Mouse (Mus musculus) MEL (cell line): ENCODE data around the gene Cip2a. TPM values are rescaled to one million over a fixed set of nuclear protein-coding genes. Genes with fewer than 3 reads are reported as not detected.

ENCODE experiments used
- DNase-seq: peaks from one replicate; pipeline ENCODE4 v3.0.0; 2011; ENCODE audit warnings: low read depth, low spot score
- H3K27ac ChIP-seq: 2 replicates; pipeline ENCODE4 v1.5.1; 2012; ENCODE audit warnings: low read depth, mild to moderate bottlenecking, control low read depth, low read length, moderate library complexity; ENCODE audit not compliant: control insufficient read depth
- H3K27me3 ChIP-seq, 2 experiments: fragments of 150-350 bp in 1 of 2; sonication (generic) in 1 of 2; 2 replicates each; pipeline ENCODE4 v1.6.1; 2012; ENCODE audit warnings: low read length in 2 of 2, mild to moderate bottlenecking in 2 of 2, improper control_type of control experiment in 1 of 2, moderate library complexity in 1 of 2; ENCODE audit not compliant: insufficient read depth in 2 of 2, control insufficient read depth in 1 of 2
- H3K36me3 ChIP-seq, 2 experiments: 2 replicates each; pipeline ENCODE4 v1.6.1; 2012 to 2014; ENCODE audit warnings: low read length in 2 of 2, improper control_type of control experiment in 1 of 2, inconsistent platforms in 1 of 2, mild to moderate bottlenecking in 1 of 2; ENCODE audit not compliant: insufficient read depth in 2 of 2, control insufficient read depth in 1 of 2
- H3K4me1 ChIP-seq, 2 experiments: fragments of 150-350 bp in 1 of 2; sonication (generic) in 1 of 2; 2 replicates each; pipeline ENCODE4 v1.6.1; 2012; ENCODE audit warnings: low read length in 2 of 2, improper control_type of control experiment in 1 of 2, mild to moderate bottlenecking in 1 of 2; ENCODE audit not compliant: insufficient read depth in 2 of 2, control insufficient read depth in 1 of 2
- H3K4me3 ChIP-seq, 2 experiments: fragments of 150-350 bp in 1 of 2; sonication (generic) in 1 of 2; 2 replicates each; pipeline ENCODE4 v1.5.1; 2012; ENCODE audit warnings: low read depth in 2 of 2, low read length in 2 of 2, mild to moderate bottlenecking in 2 of 2, moderate library complexity in 2 of 2, control low read depth in 1 of 2, improper control_type of control experiment in 1 of 2; ENCODE audit not compliant: control insufficient read depth in 1 of 2, insufficient read depth in 1 of 2
- H3K79me2 ChIP-seq: 2 replicates; pipeline ENCODE4 v1.6.1; 2012; ENCODE audit warnings: mild to moderate bottlenecking, low read length, moderate library complexity; ENCODE audit not compliant: control insufficient read depth, poor library complexity, insufficient read depth
- H3K9ac ChIP-seq: 2 replicates; pipeline ENCODE4 v1.6.1; 2012; ENCODE audit warnings: low read depth, mild to moderate bottlenecking, control low read depth, low read length, moderate library complexity; ENCODE audit not compliant: control insufficient read depth, poor library complexity, severe bottlenecking
- H3K9me3 ChIP-seq: fragments of 150-350 bp; sonication (generic); replicated peaks from 2 replicates; pipeline ENCODE4 v1.6.1; 2012; ENCODE audit warnings: mild to moderate bottlenecking, low read length, improper control_type of control experiment, moderate library complexity; ENCODE audit not compliant: insufficient read depth
- BHLHE40 ChIP-seq: IDR thresholded peaks from 2 replicates; pipeline ENCODE4 v1.6.1; 2012; ENCODE audit warnings: low read depth, mild to moderate bottlenecking, inconsistent platforms, low read length, improper control_type of control experiment, borderline replicate concordance
- CHD1 ChIP-seq: IDR thresholded peaks from 2 replicates; pipeline ENCODE4 v1.6.1; 2012; ENCODE audit warnings: low read depth, mild to moderate bottlenecking, inconsistent platforms, low read length, improper control_type of control experiment
- CHD2 ChIP-seq: IDR thresholded peaks from 2 replicates; pipeline ENCODE4 v1.6.1; 2011; ENCODE audit warnings: low read length, improper control_type of control experiment
- CTCF ChIP-seq, 3 experiments: IDR thresholded peaks in 2 of 3; conservative IDR thresholded peaks in 1 of 3; 2 replicates each; pipeline ENCODE4 v1.5.1; 2011 to 2012; ENCODE audit warnings: low read length in 3 of 3, low read depth in 2 of 3, mild to moderate bottlenecking in 2 of 3, improper control_type of control experiment in 1 of 3, inconsistent platforms in 1 of 3, mixed read lengths in 1 of 3, moderate library complexity in 1 of 3; ENCODE audit not compliant: control insufficient read depth in 1 of 3, insufficient read depth in 1 of 3, poor library complexity in 1 of 3, severe bottlenecking in 1 of 3
- ELF1 ChIP-seq: IDR thresholded peaks from 2 replicates; pipeline ENCODE4 v1.6.1; 2014; ENCODE audit warnings: low read depth, mild to moderate bottlenecking, inconsistent platforms, low read length, improper control_type of control experiment, moderate library complexity
- EP300 ChIP-seq, 2 experiments: IDR thresholded peaks; 2 replicates each; pipeline ENCODE4 v1.6.1; 2011; ENCODE audit warnings: improper control_type of control experiment in 2 of 2, low read length in 2 of 2, low read depth in 1 of 2, mild to moderate bottlenecking in 1 of 2
- ETS1 ChIP-seq: IDR thresholded peaks from 2 replicates; pipeline ENCODE4 v1.6.1; 2012; ENCODE audit warnings: low read depth, mild to moderate bottlenecking, inconsistent platforms, low read length, improper control_type of control experiment, moderate library complexity
- HCFC1 ChIP-seq: IDR thresholded peaks from 2 replicates; pipeline ENCODE4 v1.6.1; 2012; ENCODE audit warnings: low read depth, mild to moderate bottlenecking, inconsistent platforms, low read length, improper control_type of control experiment, moderate library complexity
- MAX ChIP-seq: IDR thresholded peaks from 2 replicates; pipeline ENCODE4 v1.6.1; 2011; ENCODE audit warnings: low read length, improper control_type of control experiment
- MAZ ChIP-seq: IDR thresholded peaks from 2 replicates; pipeline ENCODE4 v1.6.1; 2012; ENCODE audit warnings: low read depth, mild to moderate bottlenecking, inconsistent platforms, low read length, improper control_type of control experiment
- MXI1 ChIP-seq: IDR thresholded peaks from 2 replicates; pipeline ENCODE4 v1.6.1; 2011; ENCODE audit warnings: mild to moderate bottlenecking, low read depth, low read length, improper control_type of control experiment
- MYB ChIP-seq: IDR thresholded peaks from 2 replicates; pipeline ENCODE4 v1.6.1; 2011; ENCODE audit warnings: mild to moderate bottlenecking, low read depth, low read length, improper control_type of control experiment
- MYC ChIP-seq: IDR thresholded peaks from 2 replicates; pipeline ENCODE4 v1.6.1; 2011; ENCODE audit warnings: low read depth, mild to moderate bottlenecking, low read length, improper control_type of control experiment, moderate library complexity
- NELFE ChIP-seq: IDR thresholded peaks from 2 replicates; pipeline ENCODE4 v1.6.1; 2011; ENCODE audit warnings: low read depth, low read length, improper control_type of control experiment
- NRF1 ChIP-seq: IDR thresholded peaks from 2 replicates; pipeline ENCODE4 v1.6.1; 2014; ENCODE audit warnings: low read depth, mild to moderate bottlenecking, inconsistent platforms, low read length, improper control_type of control experiment, moderate library complexity; ENCODE audit not compliant: poor library complexity, insufficient read depth, severe bottlenecking
- POLR2A ChIP-seq, 2 experiments: IDR thresholded peaks; 2 replicates each; pipeline ENCODE4 v1.6.1; 2011 to 2012; ENCODE audit warnings: low read length in 2 of 2, mild to moderate bottlenecking in 2 of 2, control low read depth in 1 of 2, improper control_type of control experiment in 1 of 2, low read depth in 1 of 2, moderate library complexity in 1 of 2; ENCODE audit not compliant: control insufficient read depth in 1 of 2, insufficient read depth in 1 of 2, poor library complexity in 1 of 2
- RAD21 ChIP-seq: IDR thresholded peaks from 2 replicates; pipeline ENCODE4 v1.6.1; 2011; ENCODE audit warnings: mild to moderate bottlenecking, low read depth, low read length, improper control_type of control experiment
- SMC3 ChIP-seq: IDR thresholded peaks from 2 replicates; pipeline ENCODE4 v1.6.1; 2011; ENCODE audit warnings: low read depth, low read length, improper control_type of control experiment
- TAL1 ChIP-seq: IDR thresholded peaks from 2 replicates; pipeline ENCODE4 v1.6.1; 2012; ENCODE audit warnings: mild to moderate bottlenecking, inconsistent platforms, low read length, moderate library complexity, mixed read lengths
- TBP ChIP-seq: IDR thresholded peaks from 2 replicates; pipeline ENCODE4 v1.8.0; 2011; ENCODE audit warnings: low read depth, low read length, improper control_type of control experiment
- TCF12 ChIP-seq: IDR thresholded peaks from 2 replicates; pipeline ENCODE4 v1.6.1; 2014; ENCODE audit warnings: low read depth, mild to moderate bottlenecking, inconsistent platforms, low read length, improper control_type of control experiment, moderate library complexity
- USF1 ChIP-seq: IDR thresholded peaks from 2 replicates; pipeline ENCODE4 v1.6.1; 2014; ENCODE audit warnings: low read depth, mild to moderate bottlenecking, inconsistent platforms, low read length, improper control_type of control experiment, moderate library complexity
- USF2 ChIP-seq, 2 experiments: IDR thresholded peaks; 2 replicates each; pipeline ENCODE4 v1.6.1; 2011 to 2012; ENCODE audit warnings: improper control_type of control experiment in 2 of 2, low read length in 2 of 2, borderline replicate concordance in 1 of 2, inconsistent platforms in 1 of 2, low read depth in 1 of 2, mild to moderate bottlenecking in 1 of 2; ENCODE audit not compliant: insufficient read depth in 1 of 2
- ZC3H11A ChIP-seq: IDR thresholded peaks from 2 replicates; pipeline ENCODE4 v1.6.1; 2012; ENCODE audit warnings: low read depth, mild to moderate bottlenecking, inconsistent platforms, low read length, improper control_type of control experiment
- ZKSCAN1 ChIP-seq: IDR thresholded peaks from 2 replicates; pipeline ENCODE4 v1.6.1; 2012; ENCODE audit warnings: low read depth, mild to moderate bottlenecking, inconsistent platforms, low read length, improper control_type of control experiment, moderate library complexity
- polyA plus RNA-seq, 2 experiments: library from polyadenylated mRNA; stranded (reverse) in 1 of 2; unstranded in 1 of 2; fragments of >175 nt in 1 of 2; fragments of >200 nt in 1 of 2; gene quantifications; 2 replicates each; pipeline versions ENCODE4 v1.2.1 to v1.2.4; 2012; ENCODE audit warnings: low replicate concordance in 2 of 2, low read depth in 1 of 2; ENCODE audit not compliant: insufficient read length in 2 of 2, insufficient read depth in 1 of 2, missing spikeins in 1 of 2
- total RNA-seq: library from RNA; depleted of rRNA; stranded (reverse); fragments of 300-350 nt; gene quantifications from 2 replicates; pipeline ENCODE4 v1.2.3, GENCODE M21; 2012

Cip2a gene
- total and polyA plus RNA-seq, 3 experiments = 22.4 to 52.6 TPM; not detected in 1

DNA sequence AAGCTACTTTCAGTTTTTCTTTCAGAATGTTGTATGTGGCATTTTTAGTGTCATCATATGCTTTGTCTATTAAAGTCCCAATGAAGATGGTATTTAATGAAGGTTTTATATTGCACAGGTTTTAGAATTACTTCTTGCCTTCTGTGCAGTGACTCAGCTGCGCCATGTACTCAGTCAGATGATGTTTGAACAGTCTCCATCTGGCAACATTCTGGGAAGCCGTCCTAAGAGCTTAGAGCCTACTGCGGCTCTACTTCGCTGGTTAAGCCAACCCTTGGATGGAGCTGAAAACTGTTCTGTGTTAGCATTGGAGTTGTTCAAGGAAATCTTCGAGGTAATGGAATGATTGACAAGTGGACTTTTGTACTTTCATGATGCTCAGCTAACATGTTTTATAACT, 10.2 kb downstream of the Cip2a start:
- TF ChIP-seq MYB (no peak), NELFE (no peak), TCF12 (no peak), USF2 (IDR thresholded peaks at IDR 0.05; ENCODE audit: borderline replicate concordance in 1 of 2, insufficient read depth in 1 of 2, low read depth in 1 of 2, low read length in 2 of 2) (no peak), ETS1 (no peak), CHD2 (no peak), SMC3 (no peak), MAX (no peak), HCFC1 (no peak), TBP (no peak), POLR2A (IDR thresholded peaks at IDR 0.05; ENCODE audit: control insufficient read depth in 1 of 2, insufficient read depth in 1 of 2, low read depth in 1 of 2, low read length in 2 of 2, poor library complexity in 1 of 2) (no peak), EP300 (IDR thresholded peaks at IDR 0.05; ENCODE audit: low read depth in 1 of 2, low read length in 2 of 2) (no peak), MXI1 (no peak), ZC3H11A (no peak), CHD1 (no peak), BHLHE40 (no peak), MAZ (no peak), USF1 (no peak), NRF1 (no peak)
- Histone ChIP-seq H3K79me2 (no peaks in the 10 kb centered on the region), H3K27ac (no peak overlapping the region), H3K9me3 (no peaks in the 10 kb centered on the region), H3K4me1 (no peaks in the 10 kb centered on the region), H3K4me3 (no peak overlapping the region), H3K36me3 (peaks cover 0 to 47% of the 10 kb centered on the region in 2 experiments; a peak in 2 of 4 replicates), H3K27me3 (no peaks in the 10 kb centered on the region), H3K9ac (no peak overlapping the region)
- DNase-seq = no peak

DNA sequence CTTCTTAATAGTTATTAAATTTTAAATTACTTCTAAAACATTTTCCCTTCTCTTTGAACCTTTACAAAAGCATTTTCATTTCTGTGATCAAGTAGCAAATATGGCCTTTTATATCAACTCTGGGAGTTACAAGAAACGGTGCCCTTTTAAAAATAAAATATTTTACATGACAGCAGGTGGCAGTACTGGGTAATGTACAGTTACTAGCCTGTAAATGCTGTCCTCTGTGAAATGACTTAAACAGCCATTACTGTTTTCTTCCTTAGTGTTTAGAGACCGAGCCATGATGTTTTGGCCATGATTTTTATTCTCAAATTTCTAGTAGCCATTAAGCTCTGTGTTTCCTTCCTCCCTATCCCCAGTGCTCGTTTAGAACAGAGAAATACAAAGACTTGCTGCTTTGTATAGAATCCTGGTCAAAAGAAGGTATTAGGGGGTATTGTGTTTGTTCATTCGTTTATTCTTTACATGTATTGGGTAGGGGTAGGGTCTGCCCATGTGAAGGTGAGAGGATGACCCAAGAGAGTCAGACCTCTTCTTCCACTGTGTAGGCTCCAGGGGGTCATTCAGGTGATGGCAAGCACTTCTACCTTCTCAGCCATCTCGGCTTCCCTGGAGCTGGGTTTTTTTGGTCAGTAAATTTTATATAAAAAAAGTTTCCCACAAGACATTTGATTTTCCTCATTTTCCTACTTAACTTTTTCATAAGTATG, 22.8 kb downstream of the Cip2a start:
- Histone ChIP-seq H3K4me3 (no peak overlapping the region), H3K79me2 (no peaks in the 10 kb centered on the region), H3K9me3 (no peaks in the 10 kb centered on the region), H3K4me1 (no peaks in the 10 kb centered on the region), H3K9ac (no peak overlapping the region), H3K36me3 (peaks cover 2 to 30% of the 10 kb centered on the region in 2 experiments), H3K27me3 (no peaks in the 10 kb centered on the region), H3K27ac (no peak overlapping the region)
- DNase-seq = peak; percentile 54
- TF ChIP-seq CTCF (IDR thresholded peaks at IDR 0.05 in 2 of 3, conservative IDR thresholded peaks at IDR 0.05 in 1 of 3; ENCODE audit: control insufficient read depth in 1 of 3, insufficient read depth in 1 of 3, low read depth in 2 of 3, low read length in 3 of 3, poor library complexity in 1 of 3, severe bottlenecking in 1 of 3) (peak in 1 of 3 experiments; percentile 46; a peak in 3 of 6 replicates), ZC3H11A (no peak), RAD21 (peak; percentile 16; the same call in 1 of the 2 replicates), MXI1 (no peak), NELFE (no peak), TAL1 (no peak), SMC3 (peak; percentile 31), MYC (no peak), MAZ (no peak), BHLHE40 (no peak), MYB (no peak), ZKSCAN1 (no peak), EP300 (IDR thresholded peaks at IDR 0.05; ENCODE audit: low read depth in 1 of 2, low read length in 2 of 2) (no peak), ELF1 (no peak)
